Mouse (Mus musculus) embryonic facial prominence, embryonic 13.5 days (tissue): ENCODE data around the gene Rsph10b. TPM values are rescaled to one million over a fixed set of nuclear protein-coding genes. Genes with fewer than 3 reads are reported as not detected.

Source experiments
- ATAC-seq: fragments of 200-750 bp; cut with Nextera tagmentation; 2 replicates; pipeline ENCODE4 v1.8.0; 2017; ENCODE audit warnings: low read depth; ENCODE audit not compliant: insufficient number of reproducible peaks, insufficient read depth, low FRiP score, low TSS enrichment
- H3K27ac ChIP-seq: fragments of 300-500 bp; sonication (generic); 2 replicates; pipeline ENCODE4 v1.5.1; 2015; ENCODE audit warnings: moderate library complexity, mild to moderate bottlenecking, inconsistent platforms
- H3K27me3 ChIP-seq: fragments of 300-500 bp; sonication (generic); 2 replicates; pipeline ENCODE4 v1.6.1; 2015; ENCODE audit warnings: mild to moderate bottlenecking, inconsistent platforms
- H3K36me3 ChIP-seq: fragments of 300-500 bp; sonication (generic); 2 replicates; pipeline ENCODE4 v1.6.1; 2015; ENCODE audit warnings: mild to moderate bottlenecking, inconsistent platforms
- H3K4me1 ChIP-seq: fragments of 300-500 bp; sonication (generic); 2 replicates; pipeline ENCODE4 v1.6.1; 2015; ENCODE audit warnings: inconsistent platforms
- H3K4me2 ChIP-seq: fragments of 300-500 bp; sonication (generic); 2 replicates; pipeline ENCODE4 v1.6.1; 2015; ENCODE audit warnings: moderate library complexity, mild to moderate bottlenecking, inconsistent platforms
- H3K4me3 ChIP-seq: fragments of 300-500 bp; sonication (generic); 2 replicates; pipeline ENCODE4 v1.5.1; 2015; ENCODE audit warnings: mild to moderate bottlenecking, inconsistent platforms
- H3K9ac ChIP-seq: fragments of 300-500 bp; sonication (generic); 2 replicates; pipeline ENCODE4 v1.6.1; 2015; ENCODE audit warnings: mild to moderate bottlenecking, inconsistent platforms
- H3K9me3 ChIP-seq: fragments of 300-500 bp; sonication (generic); 2 replicates; pipeline ENCODE4 v1.6.1; 2016; ENCODE audit warnings: inconsistent platforms
- WGBS: fragments of 180-500 bp; shearing (Covaris S2); methylation state at CpG from one replicate; pipeline ENCODE4 v1.1.7; 2015; ENCODE audit warnings: mixed read lengths; 5-methylcytosine and 5-hydroxymethylcytosine counted together
- polyA plus RNA-seq: library from polyadenylated mRNA; unstranded; fragments of >200 nt; fragmentation: Nextera tagmentation; extraction: Ambion mirVana; gene quantifications from 2 replicates; pipeline ENCODE4 v1.2.1, GENCODE M21; 2015

The Rsph10b gene
- polyA plus RNA-seq, 1 experiment from 2014 or later = 0.52 TPM

DNA sequence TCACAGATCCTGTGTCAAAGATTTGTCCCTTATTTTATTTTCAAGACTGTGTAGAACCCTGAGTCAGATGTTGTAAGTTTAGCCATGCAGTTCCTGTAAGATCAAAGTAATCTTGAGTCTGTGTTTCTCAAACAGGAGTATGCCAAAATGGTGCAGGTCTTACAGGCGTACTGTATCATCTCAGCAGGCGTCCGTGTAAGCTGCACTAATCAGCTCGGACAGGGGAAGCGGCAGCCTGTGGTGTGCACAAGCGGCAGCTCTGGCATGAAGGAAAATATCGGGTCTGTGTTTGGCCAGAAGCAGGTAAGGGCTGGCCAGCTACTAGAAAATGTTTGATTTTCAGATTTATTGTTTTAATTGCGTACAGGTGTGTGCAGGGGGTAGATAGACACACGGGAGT, 16.6 kb upstream of the Rsph10b start:
- Histone ChIP-seq H3K4me2 (no peak overlapping the region), H3K36me3 (peaks cover 48% of the 10 kb centered on the region), H3K4me1 (peaks cover under 1% of the 10 kb centered on the region; the same call in 1 of the 2 replicates), H3K9ac (no peak overlapping the region), H3K9me3 (no peaks in the 10 kb centered on the region), H3K27me3 (no peaks in the 10 kb centered on the region), H3K4me3 (no peak overlapping the region), H3K27ac (no peak overlapping the region)
- 87% methylated on average over 9 of the region's 9 CpGs for WGBS
- no peak for ATAC-seq

DNA sequence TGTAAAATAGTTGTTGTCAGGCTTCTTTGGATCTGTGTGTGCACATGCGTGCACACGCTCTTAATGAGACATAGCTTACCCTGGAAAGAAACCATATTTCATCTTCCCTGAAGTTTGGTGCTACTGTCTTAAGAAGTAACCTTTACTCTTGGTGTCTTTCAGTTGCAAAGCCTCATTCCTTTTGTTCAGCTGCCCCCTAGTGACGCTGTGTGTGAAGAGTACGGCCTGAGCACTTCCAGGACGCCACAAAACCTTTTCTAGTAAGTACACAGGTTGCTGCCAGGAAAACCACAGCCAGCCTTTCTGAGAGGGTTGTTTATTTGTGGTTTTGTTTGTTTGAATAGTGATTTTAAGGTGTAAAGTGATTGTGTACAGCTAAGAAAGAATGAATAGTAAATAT, 15.4 kb upstream of the Rsph10b start:
- Histone ChIP-seq H3K4me2 (no peak overlapping the region), H3K4me1 (no peaks in the 10 kb centered on the region), H3K9ac (no peak overlapping the region), H3K4me3 (no peak overlapping the region), H3K27me3 (no peaks in the 10 kb centered on the region), H3K36me3 (peaks cover 56% of the 10 kb centered on the region), H3K27ac (no peak overlapping the region), H3K9me3 (no peaks in the 10 kb centered on the region)
- ATAC-seq = no peak
- 52% methylated on average over 5 of the region's 5 CpGs for WGBS

DNA sequence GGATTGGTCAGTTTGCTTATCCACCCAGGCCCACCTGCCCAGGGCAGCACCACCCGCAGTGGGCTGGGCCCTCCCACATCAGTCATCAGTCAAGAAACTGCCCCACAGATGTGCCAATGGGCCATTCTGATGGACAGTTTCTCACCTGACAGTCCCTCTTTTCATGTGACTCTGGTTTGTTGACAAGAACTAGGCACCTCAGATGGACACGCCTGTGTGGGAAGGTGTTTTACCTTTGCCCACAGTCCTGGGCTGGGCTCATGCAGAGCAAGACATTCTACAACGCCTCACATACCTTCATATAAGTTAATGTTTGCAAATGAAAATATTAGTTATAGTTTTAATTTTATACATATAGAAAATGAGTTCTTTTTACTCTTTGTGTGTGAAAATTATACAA, 14.7 kb upstream of the Rsph10b start:
- Histone ChIP-seq H3K4me3 (no peak overlapping the region), H3K4me2 (no peak overlapping the region), H3K27me3 (no peaks in the 10 kb centered on the region), H3K4me1 (no peaks in the 10 kb centered on the region), H3K9ac (no peak overlapping the region), H3K9me3 (no peaks in the 10 kb centered on the region), H3K36me3 (peaks cover 63% of the 10 kb centered on the region), H3K27ac (no peak overlapping the region)
- WGBS = 95% methylated on average over 3 of the region's 3 CpGs
- ATAC-seq = no peak

DNA sequence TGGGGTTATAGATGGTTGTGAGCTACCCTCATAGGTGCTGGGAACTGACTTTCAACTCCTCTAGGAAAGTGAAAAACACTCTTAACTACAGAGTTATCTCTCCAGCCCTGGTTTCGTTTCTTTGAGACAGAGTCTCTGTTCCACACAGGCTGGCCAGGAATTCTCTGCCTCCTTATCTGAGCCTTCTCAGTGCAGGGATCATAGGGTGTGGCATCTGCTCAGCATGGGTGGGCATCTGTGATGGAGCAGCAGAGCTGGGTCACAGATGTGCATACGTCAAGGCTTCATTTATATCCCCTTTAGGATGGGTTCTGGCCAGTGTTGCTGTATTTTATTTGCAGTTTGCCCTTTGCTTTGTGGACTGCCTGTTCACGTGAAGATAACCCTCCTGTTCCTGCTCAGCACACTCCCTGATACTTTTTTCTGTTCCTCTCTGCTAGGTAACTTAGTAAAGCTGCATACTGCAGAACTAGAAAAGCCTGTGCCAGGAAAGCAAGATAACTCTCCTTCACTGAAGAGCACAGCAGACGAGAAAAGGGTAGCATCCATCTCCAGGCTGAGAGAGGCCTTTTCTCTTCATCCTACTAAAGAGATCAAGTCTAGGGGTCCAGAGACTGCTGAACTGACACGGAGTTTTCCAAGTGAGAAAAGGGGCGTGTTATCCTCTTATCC, 7.9 kb upstream of the Rsph10b start:
- ATAC-seq = no peak
- WGBS = 88% methylated on average over 6 of the region's 6 CpGs
- H3K4me1 ChIP-seq = no peaks in the 10 kb centered on the region
- no peaks in the 10 kb centered on the region for H3K9me3 ChIP-seq
- no peak overlapping the region for H3K27ac ChIP-seq
- peaks cover 78% of the 10 kb centered on the region for H3K36me3 ChIP-seq
- H3K27me3 ChIP-seq = no peaks in the 10 kb centered on the region
- H3K4me3 ChIP-seq = no peak overlapping the region
- H3K4me2 ChIP-seq = no peak overlapping the region
- no peak overlapping the region for H3K9ac ChIP-seq

DNA sequence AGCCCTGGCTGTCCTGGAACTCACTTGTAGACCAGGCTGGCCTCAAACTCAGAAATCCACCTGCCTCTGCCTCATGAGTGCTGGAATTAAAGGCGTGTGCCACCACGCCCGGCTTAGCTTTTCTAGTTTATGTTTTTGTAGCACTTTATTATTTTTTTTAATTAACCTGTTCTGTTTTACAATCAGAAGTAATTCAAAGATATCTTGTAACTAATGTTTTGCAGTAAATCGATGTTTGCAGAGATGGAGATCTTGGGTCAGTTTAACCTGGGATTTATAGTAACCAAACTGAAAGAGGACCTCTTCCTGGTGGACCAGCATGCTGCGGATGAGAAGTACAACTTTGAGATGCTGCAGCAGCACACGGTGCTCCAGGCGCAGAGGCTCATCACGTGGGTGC, 5.0 kb upstream of the Rsph10b start, which contains the start of gene Gm42421:
Gene Gm42421, plus strand, starts transcription at position 301 of the 400 bp plus-strand sequence.
- H3K36me3 ChIP-seq = peaks cover 81% of the 10 kb centered on the region
- 94% methylated on average over 8 of the region's 8 CpGs for WGBS

DNA sequence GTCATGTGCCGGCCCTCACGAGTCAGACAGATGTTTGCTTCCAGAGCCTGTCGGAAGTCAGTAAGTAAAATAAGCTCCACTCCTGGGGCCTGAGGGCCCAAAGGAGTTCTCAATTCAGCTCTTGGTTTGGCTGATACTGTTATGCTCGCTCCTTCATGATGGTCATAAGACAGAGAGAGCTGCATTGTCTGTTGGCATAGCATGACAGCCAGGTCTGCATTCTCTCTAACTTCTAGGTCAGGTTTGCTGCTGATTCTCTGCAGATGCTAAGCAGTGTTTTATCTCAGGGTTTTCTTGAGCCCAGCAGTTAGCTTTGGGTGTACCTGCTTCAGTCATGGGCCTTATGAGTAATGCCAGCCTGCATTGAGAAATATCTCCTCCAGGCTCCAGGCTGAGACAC, 3.5 kb upstream of the Rsph10b start:
- Histone ChIP-seq H3K4me3 (no peak overlapping the region), H3K9me3 (no peaks in the 10 kb centered on the region), H3K4me1 (peaks cover 7% of the 10 kb centered on the region; the same call in 1 of the 2 replicates), H3K36me3 (peaks cover 69% of the 10 kb centered on the region), H3K27ac (no peak overlapping the region), H3K4me2 (no peak overlapping the region), H3K9ac (no peak overlapping the region), H3K27me3 (no peaks in the 10 kb centered on the region)
- ATAC-seq = no peak
- WGBS = 85% methylated on average over 4 of the region's 4 CpGs

More for the DNA sequence above, 5.0 kb upstream of the Rsph10b start, which contains the start of gene Gm42421:
- H3K27me3 ChIP-seq = no peaks in the 10 kb centered on the region
- no peak within 1 kb of the TSS for H3K9ac ChIP-seq
- no peak within 1 kb of the TSS for H3K4me2 ChIP-seq
- ATAC-seq = no peak
- no peaks in the 10 kb centered on the region for H3K9me3 ChIP-seq
- H3K27ac ChIP-seq = no peak within 1 kb of the TSS
- H3K4me3 ChIP-seq = no peak within 1 kb of the TSS
- peaks cover 5% of the 10 kb centered on the region; the same call in 1 of the 2 replicates for H3K4me1 ChIP-seq

DNA sequence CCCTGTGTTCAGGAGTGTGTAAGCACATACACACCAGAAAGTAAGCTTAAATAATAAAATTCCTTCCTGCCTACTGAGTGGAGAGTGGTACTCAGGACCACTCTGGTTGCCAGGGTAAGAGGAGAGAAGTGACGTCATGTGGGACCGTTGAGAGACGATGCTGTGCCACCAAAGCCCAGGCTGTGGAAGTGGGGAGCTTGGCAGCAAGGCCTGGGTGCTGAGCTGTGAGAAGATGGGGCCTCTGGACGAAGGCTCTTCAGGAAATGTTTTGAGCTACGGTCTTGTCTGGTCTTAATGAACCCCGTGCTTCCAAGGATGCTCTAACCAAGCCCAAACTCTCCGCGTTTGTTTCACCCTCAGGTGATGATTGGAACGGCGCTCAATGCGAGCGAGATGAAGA, 2.2 kb upstream of the Rsph10b start:
- Histone ChIP-seq H3K4me2 (no peak overlapping the region), H3K4me1 (peaks cover 7% of the 10 kb centered on the region; the same call in 1 of the 2 replicates), H3K9ac (no peak overlapping the region), H3K27ac (no peak overlapping the region), H3K27me3 (no peaks in the 10 kb centered on the region), H3K36me3 (peaks cover 55% of the 10 kb centered on the region), H3K9me3 (no peaks in the 10 kb centered on the region), H3K4me3 (no peak overlapping the region)
- no peak for ATAC-seq
- 94% methylated on average over 12 of the region's 12 CpGs for WGBS

DNA sequence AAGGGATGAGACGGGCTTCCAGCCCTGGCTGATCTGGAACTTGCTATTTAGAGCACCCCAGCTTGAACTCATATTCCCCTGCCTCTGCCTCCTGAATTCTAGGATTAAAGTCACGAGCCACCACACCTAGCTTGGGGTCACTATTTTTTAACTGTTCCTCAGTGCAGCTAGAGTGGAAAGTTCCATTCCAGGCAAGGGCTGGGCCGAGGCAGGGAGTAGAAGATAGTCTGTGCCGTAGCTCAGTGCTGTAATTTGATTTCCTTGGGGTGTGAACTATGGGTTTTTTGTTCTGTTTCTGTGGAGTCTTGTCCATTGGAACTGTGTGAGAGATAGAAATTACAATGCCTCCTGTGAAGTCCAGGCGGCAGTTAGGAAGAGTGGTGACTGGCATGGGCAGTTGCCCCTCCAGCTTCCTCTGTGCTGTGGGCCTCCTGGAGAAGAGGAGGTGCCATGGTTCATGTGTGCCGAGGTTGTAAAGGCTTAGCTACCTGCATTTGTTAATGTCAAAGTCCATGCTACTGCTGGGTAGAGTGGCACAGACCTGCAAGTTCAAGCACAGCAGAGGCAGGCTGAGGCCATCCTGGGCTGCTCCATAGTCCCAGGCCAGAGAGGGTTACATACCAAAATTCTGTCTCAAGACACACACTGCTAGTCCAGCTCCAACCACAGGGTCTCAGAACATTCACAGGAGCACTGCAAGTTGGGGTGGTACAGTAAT, 813 bp upstream of the Rsph10b start:
- Histone ChIP-seq H3K9ac (no peak overlapping the region), H3K27ac (no peak overlapping the region), H3K9me3 (no peaks in the 10 kb centered on the region), H3K36me3 (peaks cover 43% of the 10 kb centered on the region), H3K4me3 (no peak overlapping the region), H3K27me3 (no peaks in the 10 kb centered on the region), H3K4me1 (peaks cover 7% of the 10 kb centered on the region; the same call in 1 of the 2 replicates), H3K4me2 (no peak overlapping the region)
- WGBS = 84% methylated on average over 6 of the region's 6 CpGs
- no peak for ATAC-seq

DNA sequence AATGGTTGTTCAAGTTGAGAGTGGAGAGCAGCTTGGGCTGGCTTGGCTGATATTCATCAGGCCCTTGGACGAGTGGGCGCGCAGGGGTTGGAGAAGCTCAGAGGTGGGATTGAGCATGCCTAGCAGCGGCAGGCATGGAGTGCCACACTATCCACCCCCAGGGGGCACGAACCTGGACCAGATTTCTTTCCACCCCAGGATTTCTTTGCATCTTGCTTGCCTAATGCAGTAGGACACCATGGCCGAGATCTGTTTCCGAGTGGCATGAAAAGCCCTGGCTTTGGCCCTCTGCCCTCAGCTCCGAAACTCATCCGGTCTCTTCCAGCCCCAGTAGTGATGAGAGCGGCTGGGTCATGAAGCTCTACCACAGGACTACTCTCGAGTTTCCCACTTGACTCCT, 579 bp downstream of the Rsph10b start:
- no peak for ATAC-seq
- no peaks in the 10 kb centered on the region for H3K9me3 ChIP-seq
- no peak overlapping the region for H3K4me2 ChIP-seq
- no peak overlapping the region for H3K4me3 ChIP-seq
- H3K9ac ChIP-seq = no peak overlapping the region
- peaks cover 7% of the 10 kb centered on the region; the same call in 1 of the 2 replicates for H3K4me1 ChIP-seq
- H3K27me3 ChIP-seq = no peaks in the 10 kb centered on the region
- 84% methylated on average over 11 of the region's 11 CpGs for WGBS
- H3K27ac ChIP-seq = no peak overlapping the region
- H3K36me3 ChIP-seq = peaks cover 34% of the 10 kb centered on the region

DNA sequence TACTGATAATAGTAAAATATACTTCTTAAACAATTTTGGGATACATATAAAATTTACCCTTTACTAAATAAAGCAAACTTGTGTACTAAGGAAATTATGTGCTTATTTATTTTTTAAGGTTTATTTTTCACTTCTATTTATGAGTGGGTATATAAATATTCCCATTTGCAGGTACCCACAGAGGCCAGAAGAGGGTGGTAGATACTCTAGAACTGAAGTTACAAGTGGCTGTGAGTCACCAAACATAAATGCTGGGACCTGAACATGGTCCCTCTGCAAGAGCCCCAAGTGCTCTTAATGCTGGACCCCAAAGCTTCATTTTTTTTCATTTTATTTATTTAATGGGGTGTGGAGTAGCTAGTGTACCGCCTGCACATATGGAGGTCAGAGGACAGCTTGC, 1.0 kb downstream of the Rsph10b start:
- WGBS = 86% methylated on average over 1 of the region's 1 CpGs
- Histone ChIP-seq H3K9ac (no peak overlapping the region), H3K36me3 (peaks cover 30% of the 10 kb centered on the region), H3K4me1 (peaks cover 7% of the 10 kb centered on the region; the same call in 1 of the 2 replicates), H3K4me2 (no peak overlapping the region), H3K27ac (no peak overlapping the region), H3K9me3 (no peaks in the 10 kb centered on the region), H3K27me3 (no peaks in the 10 kb centered on the region), H3K4me3 (no peak overlapping the region)
- ATAC-seq = no peak

DNA sequence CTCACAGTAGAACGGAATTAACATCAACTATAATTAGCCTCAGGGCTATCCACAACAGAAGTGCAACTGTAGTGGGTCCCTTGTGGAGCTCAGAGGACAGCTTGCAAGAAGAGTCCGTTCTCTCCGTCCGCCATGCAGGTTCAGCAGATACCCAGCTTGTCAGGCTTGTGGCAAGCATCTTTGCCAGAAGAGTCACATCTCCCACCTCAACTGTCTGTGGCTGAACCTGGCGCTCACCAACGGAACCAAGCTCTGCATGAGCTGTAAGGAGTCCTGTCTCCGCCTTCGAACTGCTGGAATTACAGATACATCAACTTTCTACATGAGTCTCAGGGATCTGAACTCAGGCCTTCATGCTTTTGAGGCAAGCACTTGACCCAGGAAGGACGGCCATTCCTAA, 3.3 kb downstream of the Rsph10b start:
- no peak for ATAC-seq
- H3K4me1 ChIP-seq = peaks cover 7% of the 10 kb centered on the region; the same call in 1 of the 2 replicates
- no peak overlapping the region for H3K27ac ChIP-seq
- no peak overlapping the region for H3K9ac ChIP-seq
- WGBS = 80% methylated on average over 9 of the region's 9 CpGs
- peaks cover 9% of the 10 kb centered on the region for H3K36me3 ChIP-seq
- H3K4me2 ChIP-seq = no peak overlapping the region
- peaks cover 3% of the 10 kb centered on the region; the same call in 1 of the 2 replicates for H3K9me3 ChIP-seq
- no peak overlapping the region for H3K4me3 ChIP-seq
- H3K27me3 ChIP-seq = no peaks in the 10 kb centered on the region

DNA sequence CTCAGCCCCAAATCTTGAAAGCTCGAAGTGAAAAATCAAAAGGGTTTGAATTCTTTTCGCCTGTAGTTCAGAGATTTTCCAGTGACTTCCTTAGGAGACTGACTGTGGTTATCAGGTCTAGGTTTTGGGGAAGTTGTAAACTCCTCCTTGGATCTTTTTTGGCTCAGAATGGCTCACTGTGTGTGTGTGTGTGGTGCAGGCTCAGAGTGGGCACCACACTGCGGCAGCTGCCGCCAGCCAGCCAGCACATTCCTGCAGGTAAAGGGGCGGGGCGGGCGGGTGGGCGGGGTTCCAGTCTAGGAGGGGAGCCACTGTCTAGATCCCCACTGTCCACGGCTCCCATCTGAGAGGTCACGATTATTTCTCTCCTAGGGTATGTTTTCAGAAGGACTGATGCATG, 8.8 kb downstream of the Rsph10b start:
- Histone ChIP-seq H3K4me2 (0 out of 2 replicates have a peak overlapping the region, but pooled peaks have one; percentile 5), H3K36me3 (no peaks in the 10 kb centered on the region), H3K9ac (no peak overlapping the region), H3K27me3 (no peaks in the 10 kb centered on the region), H3K9me3 (peaks cover 3% of the 10 kb centered on the region; the same call in 1 of the 2 replicates), H3K4me3 (no peak overlapping the region), H3K4me1 (no peaks in the 10 kb centered on the region), H3K27ac (no peak overlapping the region)
- ATAC-seq = 0 out of 2 replicates have a peak, but pooled peaks have one; percentile 10
- 19% methylated on average over 10 of the region's 10 CpGs for WGBS
